Mouse (Mus musculus): Measurements from ENCODE around the gene Slc36a4.

- TF ChIP-seq CTCF (conservative IDR thresholded peaks at IDR 0.05; ENCODE audit: low read length) (no peak), NANOG (IDR thresholded peaks at IDR 0.05; ENCODE audit: borderline replicate concordance, low read length) (no peak), POU5F1 (IDR thresholded peaks at IDR 0.05; ENCODE audit: borderline replicate concordance, low read length) (no peak)
Measured at GRCm38 (mm10) chr9:15670002-15670527, 39.5 kb upstream of the Slc36a4 start.
